Mouse (Mus musculus): ENCODE measurements around the gene C1s1. TPM values are rescaled to one million over a fixed set of nuclear protein-coding genes. Genes with fewer than 3 reads are reported as not detected.
A peak's percentile ranks its signal among the peaks of the same experiment; 100 is the strongest.
"Not testable (repeated sequence)": the region's sequence is repeated elsewhere in the genome, so short reads cannot be mapped to it uniquely, and the experiment has no call there.

The C1s1 gene
- total and polyA plus RNA-seq, 3 experiments, result 0.55 to 4.8 (median 1.3) TPM

DNA sequence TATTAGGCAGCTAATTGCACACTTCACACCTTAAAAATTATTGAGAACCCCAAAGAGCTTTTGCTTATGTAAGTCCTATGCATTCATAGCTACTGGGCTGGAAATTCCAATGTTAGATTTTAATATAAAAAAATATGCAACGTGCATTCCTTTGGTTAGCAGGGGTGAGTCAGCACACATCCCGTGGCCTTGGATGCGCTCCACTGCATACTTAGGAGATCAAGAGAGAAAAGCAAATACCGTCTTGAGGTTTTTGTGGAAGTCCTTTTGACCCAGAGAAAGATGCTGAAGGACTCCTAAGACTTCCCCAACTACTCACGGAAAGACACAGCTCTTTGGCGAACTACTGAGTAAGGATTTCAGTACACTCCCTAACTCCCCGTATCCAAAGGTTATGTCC, 57.3 kb downstream of the C1s1 start:
- dilution Hi-C loops (cut with MboI; ENCODE audit: extremely low pct_ligation_motif_present, extremely low pct_unique_long_range_greater_than_20kb, low sequenced_read_pairs), result no loop called here
- TF ChIP-seq ZMIZ1 (IDR thresholded peaks at IDR 0.05; ENCODE audit: low read depth, low read length), result no peak
- TF ChIP-seq KAT2A (IDR thresholded peaks at IDR 0.05; ENCODE audit: insufficient replicate concordance, low read length), result no peak
- TF ChIP-seq SMC3 (IDR thresholded peaks at IDR 0.05; ENCODE audit: low read depth, low read length), result no peak
- no peak for TF ChIP-seq ZNF384 (IDR thresholded peaks at IDR 0.05; ENCODE audit: low read depth, low read length)
- no peak for TF ChIP-seq JUN (IDR thresholded peaks at IDR 0.05; ENCODE audit: insufficient read depth, low read depth, low read length)
- no peak for TF ChIP-seq TBP (conservative IDR thresholded peaks at IDR 0.05; ENCODE audit: low read depth, low read length)
- TF ChIP-seq HCFC1 (IDR thresholded peaks at IDR 0.05; ENCODE audit: low read depth, low read length), result no peak
- TF ChIP-seq MEF2A (IDR thresholded peaks at IDR 0.05; ENCODE audit: borderline replicate concordance, low read depth, low read length), result no peak
- TF ChIP-seq USF2 (conservative IDR thresholded peaks at IDR 0.05; ENCODE audit: low read depth, low read length), result no peak
- no peak for TF ChIP-seq EP300 (IDR thresholded peaks at IDR 0.05; ENCODE audit: low read length)
- no peak for TF ChIP-seq BHLHE40 (IDR thresholded peaks at IDR 0.05; ENCODE audit: low read depth, low read length)
- no peak for TF ChIP-seq POLR2A (IDR thresholded peaks at IDR 0.05; ENCODE audit: low read depth, low read length)
- TF ChIP-seq USF1 (IDR thresholded peaks at IDR 0.05; ENCODE audit: low read depth, low read length), result no peak
- no peak for TF ChIP-seq E2F4 (IDR thresholded peaks at IDR 0.05; ENCODE audit: insufficient replicate concordance, low read depth, low read length)
- TF ChIP-seq POLR2AphosphoS2 (IDR thresholded peaks at IDR 0.05; ENCODE audit: low read depth, low read length), result no peak
- no peak for TF ChIP-seq SIN3A (IDR thresholded peaks at IDR 0.05; ENCODE audit: low read length)
- TF ChIP-seq MAFK (IDR thresholded peaks at IDR 0.05; ENCODE audit: insufficient replicate concordance, low read length), result no peak
- no peak for TF ChIP-seq UBTF (IDR thresholded peaks at IDR 0.05; ENCODE audit: low read depth, low read length)
- TF ChIP-seq MYC (IDR thresholded peaks at IDR 0.05; ENCODE audit: low read depth, low read length), result no peak
- TF ChIP-seq TCF12 (IDR thresholded peaks at IDR 0.05; ENCODE audit: low read depth, low read length), result no peak
- H3K4me2 ChIP-seq (ENCODE audit: insufficient read depth, low read depth, poor library complexity, severe bottlenecking), result no peak overlapping the region; the same call in 1 of the 2 replicates
- H3K27me3 ChIP-seq (replicated peaks), result peaks cover 10% of the 10 kb centered on the region
- no peaks in the 10 kb centered on the region for H3K36me3 ChIP-seq (replicated peaks in 1 of 2; ENCODE audit: control insufficient read depth in 1 of 2, insufficient read depth in 1 of 2, low read length in 1 of 2)
- peak overlapping the region; percentile 28; the same call in 1 of the 2 replicates for H3K9ac ChIP-seq (ENCODE audit: insufficient read depth, low read depth)
- in situ Hi-C loops (cut with MboI; ENCODE audit: low pct_ligation_motif_present, low pct_unique_long_range_greater_than_20kb, low sequenced_read_pairs), result no loop called here
- H3K4me3 ChIP-seq (replicated peaks in 1 of 3; ENCODE audit: low read depth in 2 of 3, low read length in 2 of 3, poor library complexity in 1 of 3), result no peak overlapping the region
- no peak overlapping the region for H3K27ac ChIP-seq (ENCODE audit: insufficient read depth, low read depth)
- peaks cover 6% of the 10 kb centered on the region for H3K9me3 ChIP-seq (replicated peaks; ENCODE audit: low read length)
- H3K79me2 ChIP-seq (replicated peaks; ENCODE audit: control insufficient read depth, extremely low read depth, insufficient read depth, poor library complexity, severe bottlenecking), result no peaks in the 10 kb centered on the region
- DNase-seq (ENCODE audit: extremely low read depth), result no peak
- H3K4me1 ChIP-seq (ENCODE audit: control insufficient read depth in 1 of 2, insufficient read depth in 2 of 2), result peaks cover 6 to 16% of the 10 kb centered on the region in 2 experiments

DNA sequence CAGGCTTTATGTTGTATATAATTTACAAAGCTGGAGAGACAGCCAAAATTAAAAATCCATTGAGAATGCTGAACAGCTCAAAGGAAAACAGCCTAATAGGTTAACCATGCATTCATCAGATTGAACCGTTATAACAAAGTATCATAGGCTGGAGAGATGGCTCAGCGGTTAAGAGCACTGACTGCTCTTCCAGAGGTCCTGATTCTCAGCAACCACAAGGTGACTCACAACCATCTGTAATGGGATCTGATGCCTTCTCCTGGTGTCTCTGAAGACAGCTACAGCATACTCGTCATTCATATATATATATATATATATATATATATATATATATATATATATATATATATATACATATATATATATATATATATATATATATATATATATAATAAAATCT, 58.3 kb downstream of the C1s1 start:
- H3K4me3 ChIP-seq (replicated peaks in 1 of 3; ENCODE audit: low read depth in 2 of 3, low read length in 2 of 3, poor library complexity in 1 of 3); H3K9me3 ChIP-seq (replicated peaks; ENCODE audit: low read length); dilution Hi-C loops (cut with MboI; ENCODE audit: extremely low pct_ligation_motif_present, extremely low pct_unique_long_range_greater_than_20kb, low sequenced_read_pairs); H3K27ac ChIP-seq (ENCODE audit: insufficient read depth, low read depth); in situ Hi-C loops (cut with MboI; ENCODE audit: low pct_ligation_motif_present, low pct_unique_long_range_greater_than_20kb, low sequenced_read_pairs); DNase-seq (ENCODE audit: extremely low read depth); H3K36me3 ChIP-seq (replicated peaks in 1 of 2; ENCODE audit: control insufficient read depth in 1 of 2, insufficient read depth in 1 of 2, low read length in 1 of 2); H3K79me2 ChIP-seq (replicated peaks; ENCODE audit: control insufficient read depth, extremely low read depth, insufficient read depth, poor library complexity, severe bottlenecking); H3K27me3 ChIP-seq (replicated peaks); H3K9ac ChIP-seq (ENCODE audit: insufficient read depth, low read depth); H3K4me2 ChIP-seq (ENCODE audit: insufficient read depth, low read depth, poor library complexity, severe bottlenecking): not testable (repeated sequence)
- H3K4me1 ChIP-seq (ENCODE audit: control insufficient read depth in 1 of 2, insufficient read depth in 2 of 2), result peaks cover 8 to 26% of the 10 kb centered on the region in 2 experiments

Data from CH12.LX (cell line).